Mouse (Mus musculus) heart, adult 9 months (tissue): ENCODE measurements around the gene Llph.

ENCODE experiments used
- DNase-seq, 2 experiments: peaks; one replicate each; pipeline ENCODE4 v3.0.0; 2022; ENCODE audit warnings: low spot score in 2 of 2

Gene Llph

GRCm38 (mm10) chr10:120279482-120280128 is 52.7 kb downstream of the Llph start:
- DNase-seq: no peak

- no peak for DNase-seq
Measured at GRCm38 (mm10) chr10:120280375-120280774, 53.5 kb downstream of the Llph start.

GRCm38 (mm10) chr10:120281700-120282099 is 54.8 kb downstream of the Llph start:
- no peak for DNase-seq
